Mouse (Mus musculus): ENCODE data around the gene Mrtfa. TPM values are rescaled to one million over a fixed set of nuclear protein-coding genes. Genes with fewer than 3 reads are reported as not detected.

The Mrtfa gene
- total and polyA plus RNA-seq, 2 experiments from 2014 or later, result 22.6 to 32.1 TPM

GRCm38 (mm10) chr15:81055488-81055887 is 135.1 kb downstream of the Mrtfa start:
- 95% methylated on average over 2 of the region's 2 CpGs for WGBS
- ATAC-seq, result no peak
- H3K27me3 ChIP-seq (ENCODE audit: insufficient read depth, low read length), result no peaks in the 10 kb centered on the region
- no peaks in the 10 kb centered on the region for H3K4me1 ChIP-seq (ENCODE audit: insufficient read depth, low read length)
- H3K36me3 ChIP-seq (ENCODE audit: insufficient read depth, low read length), result no peaks in the 10 kb centered on the region
- no peaks in the 10 kb centered on the region for H3K9me3 ChIP-seq (ENCODE audit: low read length)
- H3K4me2 ChIP-seq (ENCODE audit: low read depth, low read length), result no peak overlapping the region
- H3K27ac ChIP-seq, result no peak overlapping the region
- DNase-seq (ENCODE audit: low spot score), result no peak
- no peak overlapping the region for H3K9ac ChIP-seq (replicated peaks; ENCODE audit: low read length)
- TF ChIP-seq CTCF (IDR thresholded peaks at IDR 0.05; ENCODE audit: low read depth), result no peak
- H3K4me3 ChIP-seq (ENCODE audit: low read length), result no peak overlapping the region

DNA sequence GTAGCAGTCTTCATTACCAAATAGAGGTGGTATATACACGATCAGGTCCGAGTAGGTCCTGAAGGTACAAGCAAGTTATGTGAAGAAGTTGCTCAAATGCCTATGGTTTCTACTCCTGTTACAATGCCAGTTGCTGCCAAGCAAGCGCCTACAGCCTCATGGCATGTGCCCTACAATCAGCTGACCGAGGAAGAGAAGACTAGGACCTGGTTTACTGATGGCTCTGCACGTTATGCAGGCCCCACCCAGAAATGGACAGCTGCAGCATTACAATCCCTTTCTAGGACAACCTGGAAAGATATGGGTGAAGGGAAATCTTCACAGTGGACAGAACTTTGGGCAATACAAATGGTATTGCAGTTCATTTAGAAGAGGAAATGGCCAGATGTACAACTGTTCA is 138.1 kb downstream of the Mrtfa start:
- Histone ChIP-seq H3K27ac (no peak overlapping the region), H3K9ac (replicated peaks; ENCODE audit: low read length) (no peak overlapping the region), H3K4me1 (ENCODE audit: insufficient read depth, low read length) (no peaks in the 10 kb centered on the region), H3K4me3 (ENCODE audit: low read length) (no peak overlapping the region), H3K9me3 (ENCODE audit: low read length) (no peaks in the 10 kb centered on the region), H3K36me3 (ENCODE audit: insufficient read depth, low read length) (no peaks in the 10 kb centered on the region), H3K27me3 (ENCODE audit: insufficient read depth, low read length) (no peaks in the 10 kb centered on the region), H3K4me2 (ENCODE audit: low read depth, low read length) (no peak overlapping the region)
- no peak for ATAC-seq
- no peak for DNase-seq (ENCODE audit: low spot score)
- WGBS, result 92% methylated on average over 5 of the region's 5 CpGs
- TF ChIP-seq CTCF (IDR thresholded peaks at IDR 0.05; ENCODE audit: low read depth), result no peak

GRCm38 (mm10) chr15:81050488-81050887 is 140.1 kb downstream of the Mrtfa start:
- Histone ChIP-seq H3K4me1 (ENCODE audit: insufficient read depth, low read length) (no peaks in the 10 kb centered on the region), H3K9ac (replicated peaks; ENCODE audit: low read length) (no peak overlapping the region), H3K4me2 (ENCODE audit: low read depth, low read length) (no peak overlapping the region), H3K9me3 (ENCODE audit: low read length) (no peaks in the 10 kb centered on the region), H3K27ac (no peak overlapping the region), H3K36me3 (ENCODE audit: insufficient read depth, low read length) (no peaks in the 10 kb centered on the region), H3K4me3 (ENCODE audit: low read length) (no peak overlapping the region), H3K27me3 (ENCODE audit: insufficient read depth, low read length) (no peaks in the 10 kb centered on the region)
- 64% methylated on average over 3 of the region's 3 CpGs for WGBS
- DNase-seq (ENCODE audit: low spot score) (no peak), ATAC-seq (no peak)
- no peak for TF ChIP-seq CTCF (IDR thresholded peaks at IDR 0.05; ENCODE audit: low read depth)

DNA sequence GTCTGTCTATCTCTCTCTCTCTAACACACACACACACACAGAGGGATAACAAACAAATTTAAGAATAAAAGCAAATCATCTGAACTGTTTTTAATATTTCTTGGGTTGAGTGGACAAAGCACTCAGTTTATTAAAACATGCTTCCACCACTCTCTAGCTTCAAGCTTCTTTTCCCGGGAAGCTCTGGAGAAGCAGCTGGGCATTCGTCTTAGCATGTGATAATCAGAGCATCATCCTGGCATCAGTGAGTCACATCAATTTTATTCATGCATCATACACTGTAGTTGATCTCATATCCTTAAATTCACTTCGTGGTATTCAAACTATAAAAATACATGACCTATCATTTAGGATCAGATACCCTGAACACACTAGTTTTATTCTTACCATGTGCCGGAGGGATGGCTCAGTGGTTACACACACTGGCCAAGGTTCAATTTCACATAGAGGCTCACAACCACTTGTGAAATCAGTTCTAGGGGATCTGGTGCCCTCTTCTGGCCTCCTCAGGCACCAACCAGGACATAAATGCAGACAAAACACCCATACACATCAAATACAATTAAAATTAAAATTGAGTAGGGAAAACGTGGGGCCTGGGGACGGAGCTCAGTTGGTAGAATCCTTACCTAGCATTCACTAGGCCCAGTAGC is 141.0 kb downstream of the Mrtfa start:
- ATAC-seq (no peak), DNase-seq (ENCODE audit: low spot score) (peak; percentile 67)
- no peak overlapping the region for H3K9ac ChIP-seq (replicated peaks; ENCODE audit: low read length)
- TF ChIP-seq CTCF (IDR thresholded peaks at IDR 0.05; ENCODE audit: low read depth), result peak; percentile 72
- H3K4me2 ChIP-seq (ENCODE audit: low read depth, low read length), result no peak overlapping the region
- H3K27me3 ChIP-seq (ENCODE audit: insufficient read depth, low read length), result no peaks in the 10 kb centered on the region
- no peak overlapping the region for H3K4me3 ChIP-seq (ENCODE audit: low read length)
- H3K36me3 ChIP-seq (ENCODE audit: insufficient read depth, low read length), result peaks cover 7% of the 10 kb centered on the region; the same call in 1 of the 2 replicates
- 76% methylated on average over 6 of the region's 6 CpGs for WGBS
- H3K9me3 ChIP-seq (ENCODE audit: low read length), result no peaks in the 10 kb centered on the region
- H3K4me1 ChIP-seq (ENCODE audit: insufficient read depth, low read length), result no peaks in the 10 kb centered on the region
- no peak overlapping the region for H3K27ac ChIP-seq

DNA sequence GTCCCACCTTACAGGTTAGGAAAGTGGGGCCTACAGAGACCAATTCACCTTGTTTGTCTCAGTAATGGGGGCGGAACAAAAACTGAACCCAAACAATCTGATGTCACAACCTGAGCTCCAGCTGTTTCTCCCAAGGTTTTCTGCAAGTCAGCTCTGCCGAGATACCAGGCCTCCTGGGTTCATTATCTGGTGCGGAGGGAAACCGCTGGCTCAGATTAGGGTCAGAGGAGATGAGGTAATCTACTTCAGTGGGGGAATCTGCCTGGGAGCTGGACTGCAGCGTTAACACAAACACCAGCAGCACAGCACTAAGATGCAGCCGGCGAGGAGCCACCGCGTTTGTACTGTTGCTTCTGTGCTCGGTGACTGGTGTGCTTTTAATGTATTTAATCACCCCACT is 143.1 kb downstream of the Mrtfa start:
- no peak overlapping the region for H3K9ac ChIP-seq (replicated peaks; ENCODE audit: low read length)
- WGBS, result 62% methylated on average over 10 of the region's 10 CpGs
- H3K4me2 ChIP-seq (ENCODE audit: low read depth, low read length), result no peak overlapping the region
- H3K36me3 ChIP-seq (ENCODE audit: insufficient read depth, low read length), result peaks cover 7% of the 10 kb centered on the region; the same call in 1 of the 2 replicates
- no peak for TF ChIP-seq CTCF (IDR thresholded peaks at IDR 0.05; ENCODE audit: low read depth)
- no peak overlapping the region for H3K4me3 ChIP-seq (ENCODE audit: low read length)
- ATAC-seq (no peak), DNase-seq (ENCODE audit: low spot score) (no peak)
- no peak overlapping the region for H3K27ac ChIP-seq
- no peaks in the 10 kb centered on the region for H3K4me1 ChIP-seq (ENCODE audit: insufficient read depth, low read length)
- no peaks in the 10 kb centered on the region for H3K27me3 ChIP-seq (ENCODE audit: insufficient read depth, low read length)
- H3K9me3 ChIP-seq (ENCODE audit: low read length), result no peaks in the 10 kb centered on the region

DNA sequence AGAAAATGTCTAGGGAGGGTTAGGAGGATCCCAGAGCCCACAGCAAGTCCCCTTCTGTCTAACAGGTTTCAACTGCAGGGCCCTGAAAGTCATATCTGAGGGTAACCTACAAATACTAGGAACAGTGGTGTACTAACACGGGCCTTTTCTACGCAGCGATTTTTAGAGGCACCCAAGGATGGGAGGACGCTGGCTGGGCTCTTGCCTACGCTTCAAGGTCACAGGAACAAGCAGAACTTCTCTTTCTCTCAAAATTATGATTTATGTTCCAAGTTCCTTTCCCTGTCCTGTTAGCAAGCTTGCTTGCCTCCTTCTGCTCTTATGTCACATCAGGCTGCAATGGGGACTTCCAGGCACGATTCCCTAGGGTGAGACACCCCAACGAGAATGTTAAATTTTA is 144.5 kb downstream of the Mrtfa start:
- H3K27me3 ChIP-seq (ENCODE audit: insufficient read depth, low read length), result no peaks in the 10 kb centered on the region
- no peak for TF ChIP-seq CTCF (IDR thresholded peaks at IDR 0.05; ENCODE audit: low read depth)
- H3K9ac ChIP-seq (replicated peaks; ENCODE audit: low read length), result no peak overlapping the region
- no peaks in the 10 kb centered on the region for H3K4me1 ChIP-seq (ENCODE audit: insufficient read depth, low read length)
- DNase-seq (ENCODE audit: low spot score) (no peak), ATAC-seq (no peak)
- 86% methylated on average over 7 of the region's 7 CpGs for WGBS
- no peak overlapping the region for H3K4me2 ChIP-seq (ENCODE audit: low read depth, low read length)
- H3K27ac ChIP-seq, result no peak overlapping the region
- peaks cover 7% of the 10 kb centered on the region; the same call in 1 of the 2 replicates for H3K36me3 ChIP-seq (ENCODE audit: insufficient read depth, low read length)
- H3K9me3 ChIP-seq (ENCODE audit: low read length), result no peaks in the 10 kb centered on the region
- H3K4me3 ChIP-seq (ENCODE audit: low read length), result no peak overlapping the region

GRCm38 (mm10) chr15:81045336-81045735 is 145.2 kb downstream of the Mrtfa start:
- ATAC-seq (no peak), DNase-seq (ENCODE audit: low spot score) (no peak)
- no peak overlapping the region for H3K4me2 ChIP-seq (ENCODE audit: low read depth, low read length)
- H3K4me1 ChIP-seq (ENCODE audit: insufficient read depth, low read length), result no peaks in the 10 kb centered on the region
- no peak overlapping the region for H3K4me3 ChIP-seq (ENCODE audit: low read length)
- no peaks in the 10 kb centered on the region for H3K27me3 ChIP-seq (ENCODE audit: insufficient read depth, low read length)
- WGBS, result 91% methylated on average over 4 of the region's 4 CpGs
- H3K9ac ChIP-seq (replicated peaks; ENCODE audit: low read length), result no peak overlapping the region
- peaks cover 7% of the 10 kb centered on the region; the same call in 1 of the 2 replicates for H3K36me3 ChIP-seq (ENCODE audit: insufficient read depth, low read length)
- no peak for TF ChIP-seq CTCF (IDR thresholded peaks at IDR 0.05; ENCODE audit: low read depth)
- H3K27ac ChIP-seq, result no peak overlapping the region
- H3K9me3 ChIP-seq (ENCODE audit: low read length), result no peaks in the 10 kb centered on the region

Data from hindbrain, postnatal 0 days (tissue).